Mouse (Mus musculus) lung, embryonic 14.5 days (tissue): ENCODE results near the gene Tmem253. TPM values are rescaled to one million over a fixed set of nuclear protein-coding genes. Genes with fewer than 3 reads are reported as not detected.

ENCODE experiments used
- ATAC-seq: fragments of 200-750 bp; cut with Nextera tagmentation; 2 replicates; pipeline ENCODE4 v1.8.0; 2017; ENCODE audit warnings: mild to moderate bottlenecking, moderate TSS enrichment, moderate library complexity; ENCODE audit not compliant: insufficient read depth
- DNase-seq: peaks from one replicate; pipeline ENCODE4 v3.0.0-alpha.2; 2015
- H3K27ac ChIP-seq: fragments of 300-500 bp; sonication (generic); 2 replicates; pipeline ENCODE4 v1.5.1; 2014; ENCODE audit warnings: low read depth, mild to moderate bottlenecking, moderate library complexity
- H3K27me3 ChIP-seq: fragments of 300-500 bp; sonication (generic); 2 replicates; pipeline ENCODE4 v1.6.1; 2014; ENCODE audit warnings: low read length, control low read depth; ENCODE audit not compliant: insufficient read depth
- H3K36me3 ChIP-seq: fragments of 300-500 bp; sonication (generic); 2 replicates; pipeline ENCODE4 v1.6.1; 2014; ENCODE audit warnings: control low read depth; ENCODE audit not compliant: insufficient read depth
- H3K4me1 ChIP-seq: fragments of 300-500 bp; sonication (generic); 2 replicates; pipeline ENCODE4 v1.6.1; 2014; ENCODE audit warnings: antibody characterized with exemption, control low read depth; ENCODE audit not compliant: insufficient read depth
- H3K4me2 ChIP-seq: fragments of 300-500 bp; sonication (generic); 2 replicates; pipeline ENCODE4 v1.6.1; 2014; ENCODE audit warnings: mild to moderate bottlenecking
- H3K4me3 ChIP-seq: fragments of 300-500 bp; sonication (generic); 2 replicates; pipeline ENCODE4 v1.5.1; 2014; ENCODE audit warnings: low read depth, low read length
- H3K9ac ChIP-seq: fragments of 300-500 bp; sonication (generic); 2 replicates; pipeline ENCODE4 v1.6.1; 2014
- H3K9me3 ChIP-seq: fragments of 300-500 bp; sonication (generic); 2 replicates; pipeline ENCODE4 v1.6.1; 2016; ENCODE audit warnings: low read depth, low read length, control low read depth
- CTCF ChIP-seq: IDR thresholded peaks from 2 replicates; pipeline ENCODE4 v1.5.1; 2016; ENCODE audit warnings: antibody characterized with exemption, low read depth
- WGBS: fragments of 180-500 bp; shearing (Covaris S2); extraction: QIAGEN DNeasy Blood & Tissue Kit; methylation state at CpG from one replicate; pipeline ENCODE4 v1.1.7; 2014; 5-methylcytosine and 5-hydroxymethylcytosine counted together
- polyA plus RNA-seq: library from polyadenylated mRNA; unstranded; fragments of >200 nt; fragmentation: Nextera tagmentation; extraction: Ambion mirVana; gene quantifications from 2 replicates; pipeline ENCODE4 v1.2.1, GENCODE M21; 2014

The Tmem253 gene
- polyA plus RNA-seq, 1 experiment from 2014 or later: 0.74 TPM

DNA sequence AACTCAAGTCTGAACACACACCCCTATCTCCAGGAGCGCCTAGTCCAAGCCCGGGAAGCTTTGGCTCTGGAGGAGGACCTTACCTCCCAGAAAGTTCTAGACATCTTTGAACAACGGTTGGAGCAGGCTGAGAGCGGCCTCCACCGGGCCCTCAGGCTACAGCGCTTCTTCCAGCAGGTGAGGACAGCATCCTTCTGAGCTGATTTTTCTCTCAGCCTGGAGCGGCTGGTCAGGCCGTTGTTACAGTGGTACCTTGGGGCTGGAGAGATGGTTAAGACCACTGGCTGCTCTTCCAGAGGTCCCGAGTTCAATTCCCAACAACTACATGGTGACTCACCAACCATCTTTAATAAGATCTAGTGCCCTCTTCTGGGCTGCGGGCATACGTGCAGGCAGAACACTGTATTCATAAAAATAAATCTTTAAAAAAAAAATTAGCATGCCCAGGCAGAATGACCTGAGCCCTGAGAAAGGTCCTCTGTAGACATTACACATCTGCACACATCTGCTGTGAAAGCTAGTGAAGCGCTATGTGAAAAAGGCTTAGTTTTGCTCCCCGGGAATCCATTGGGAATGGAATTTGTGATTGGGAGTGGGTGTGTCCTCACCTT, 19.1 kb upstream of the Tmem253 start:
- TF ChIP-seq CTCF: peak; percentile 47
- DNase-seq (peak; percentile 65), ATAC-seq (peak; percentile 11; the same call in 1 of the 2 replicates)
- H3K27me3 ChIP-seq: no peaks in the 10 kb centered on the region
- peaks cover 96% of the 10 kb centered on the region for H3K36me3 ChIP-seq
- no peak overlapping the region for H3K4me3 ChIP-seq
- H3K4me2 ChIP-seq: no peak overlapping the region
- 82% methylated on average over 13 of the region's 13 CpGs for WGBS
- H3K9ac ChIP-seq: no peak overlapping the region
- H3K9me3 ChIP-seq: no peaks in the 10 kb centered on the region
- no peaks in the 10 kb centered on the region for H3K4me1 ChIP-seq
- no peak overlapping the region for H3K27ac ChIP-seq

DNA sequence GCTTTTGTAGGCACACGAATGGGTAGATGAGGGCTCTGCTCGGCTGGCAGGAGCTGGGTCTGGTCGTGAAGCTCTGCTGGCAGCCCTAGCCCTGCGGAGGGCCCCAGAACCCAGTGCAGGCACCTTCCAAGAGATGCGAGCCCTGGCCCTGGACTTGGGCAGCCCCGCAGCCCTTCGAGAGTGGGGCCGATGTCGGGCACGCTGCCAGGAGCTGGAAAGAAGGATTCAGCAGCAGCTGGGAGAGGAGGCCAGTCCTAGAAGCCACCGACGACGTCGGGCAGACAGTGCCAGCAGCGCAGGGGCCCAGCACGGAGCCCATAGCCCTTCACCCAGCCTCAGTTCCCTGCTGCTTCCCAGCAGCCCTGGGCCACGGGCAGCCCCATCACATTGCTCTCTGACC, 18.6 kb upstream of the Tmem253 start:
- no peak for TF ChIP-seq CTCF
- no peak overlapping the region for H3K27ac ChIP-seq
- WGBS: 51% methylated on average over 17 of the region's 17 CpGs
- no peaks in the 10 kb centered on the region for H3K9me3 ChIP-seq
- H3K36me3 ChIP-seq: peaks cover 95% of the 10 kb centered on the region
- ATAC-seq: peak; percentile 33; the same call in 1 of the 2 replicates
- DNase-seq: peak; percentile 60
- H3K4me1 ChIP-seq: no peaks in the 10 kb centered on the region
- no peaks in the 10 kb centered on the region for H3K27me3 ChIP-seq
- no peak overlapping the region for H3K9ac ChIP-seq
- no peak overlapping the region for H3K4me2 ChIP-seq
- H3K4me3 ChIP-seq: no peak overlapping the region

DNA sequence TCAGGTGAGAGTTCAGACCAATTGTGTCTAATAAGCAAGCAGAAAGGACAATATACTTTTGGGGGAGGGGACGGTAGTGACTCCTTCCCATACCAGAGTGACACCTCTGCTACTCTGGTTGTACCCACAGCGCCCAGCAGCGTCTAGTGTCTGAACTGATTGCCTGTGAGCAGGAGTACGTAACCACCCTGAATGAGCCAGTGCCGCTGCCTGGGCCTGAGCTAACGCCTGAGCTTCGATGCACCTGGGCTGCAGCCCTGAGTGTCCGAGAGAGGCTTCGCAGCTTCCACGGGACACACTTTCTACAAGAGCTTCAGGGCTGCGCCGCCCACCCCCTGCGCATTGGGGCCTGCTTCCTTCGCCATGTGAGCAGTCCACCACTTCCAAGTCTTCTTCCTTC, 18.0 kb upstream of the Tmem253 start:
- Histone ChIP-seq H3K27ac (no peak overlapping the region), H3K4me2 (no peak overlapping the region), H3K9ac (no peak overlapping the region), H3K36me3 (peaks cover 95% of the 10 kb centered on the region), H3K9me3 (no peaks in the 10 kb centered on the region), H3K27me3 (no peaks in the 10 kb centered on the region), H3K4me1 (no peaks in the 10 kb centered on the region), H3K4me3 (no peak overlapping the region)
- TF ChIP-seq CTCF: no peak
- ATAC-seq (no peak), DNase-seq (no peak)
- WGBS: 83% methylated on average over 14 of the region's 14 CpGs

- 43% methylated on average over 16 of the region's 16 CpGs for WGBS
- H3K27ac ChIP-seq: no peak overlapping the region
- TF ChIP-seq CTCF: no peak
- H3K4me1 ChIP-seq: no peaks in the 10 kb centered on the region
- no peaks in the 10 kb centered on the region for H3K9me3 ChIP-seq
- peaks cover 93% of the 10 kb centered on the region for H3K36me3 ChIP-seq
- H3K4me3 ChIP-seq: no peak overlapping the region
- no peak for ATAC-seq
- H3K4me2 ChIP-seq: no peak overlapping the region
- peak; percentile 61 for DNase-seq
- H3K9ac ChIP-seq: no peak overlapping the region
- H3K27me3 ChIP-seq: no peaks in the 10 kb centered on the region
Observed at GRCm38 (mm10) chr14:52003981-52004495, 11.4 kb upstream of the Tmem253 start.

DNA sequence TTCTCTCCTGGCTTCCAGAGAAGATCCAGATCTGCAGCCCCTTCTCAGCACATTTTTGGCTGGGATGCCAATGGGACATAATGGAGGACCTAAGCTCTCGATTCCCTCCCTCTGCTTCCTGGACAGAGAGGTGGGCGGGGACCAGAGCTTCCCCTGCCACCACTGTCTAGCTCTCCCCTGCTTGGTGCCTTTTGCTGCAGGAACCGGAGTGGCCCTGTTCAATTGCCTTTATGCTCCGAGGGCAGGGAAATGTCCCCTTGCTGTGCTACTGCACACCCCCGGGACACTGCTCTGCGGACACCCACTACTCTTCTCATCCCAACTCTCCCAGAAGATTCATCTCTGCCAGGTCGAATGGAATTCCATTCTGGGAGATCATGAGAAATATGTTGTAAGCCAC, 10.3 kb upstream of the Tmem253 start:
- Histone ChIP-seq H3K27ac (no peak overlapping the region), H3K4me3 (no peak overlapping the region)
- 73% methylated on average over 7 of the region's 7 CpGs for WGBS

GRCm38 (mm10) chr14:52005616-52006015, 9.8 kb upstream of the Tmem253 start:
- Histone ChIP-seq H3K27ac (no peak overlapping the region), H3K36me3 (peaks cover 83% of the 10 kb centered on the region), H3K4me1 (peaks cover 9% of the 10 kb centered on the region), H3K27me3 (no peaks in the 10 kb centered on the region), H3K4me3 (no peak overlapping the region), H3K9me3 (no peaks in the 10 kb centered on the region), H3K9ac (no peak overlapping the region), H3K4me2 (no peak overlapping the region)
- no peak for ATAC-seq
- no peak for TF ChIP-seq CTCF
- WGBS: 80% methylated on average over 6 of the region's 6 CpGs
- DNase-seq: no peak

More for the DNA sequence above, 10.3 kb upstream of the Tmem253 start:
- ATAC-seq: no peak
- TF ChIP-seq CTCF: no peak
- Histone ChIP-seq H3K4me1 (peaks cover 5% of the 10 kb centered on the region), H3K9ac (no peak overlapping the region), H3K36me3 (peaks cover 88% of the 10 kb centered on the region), H3K4me2 (no peak overlapping the region), H3K27me3 (no peaks in the 10 kb centered on the region), H3K9me3 (no peaks in the 10 kb centered on the region)
- no peak for DNase-seq

DNA sequence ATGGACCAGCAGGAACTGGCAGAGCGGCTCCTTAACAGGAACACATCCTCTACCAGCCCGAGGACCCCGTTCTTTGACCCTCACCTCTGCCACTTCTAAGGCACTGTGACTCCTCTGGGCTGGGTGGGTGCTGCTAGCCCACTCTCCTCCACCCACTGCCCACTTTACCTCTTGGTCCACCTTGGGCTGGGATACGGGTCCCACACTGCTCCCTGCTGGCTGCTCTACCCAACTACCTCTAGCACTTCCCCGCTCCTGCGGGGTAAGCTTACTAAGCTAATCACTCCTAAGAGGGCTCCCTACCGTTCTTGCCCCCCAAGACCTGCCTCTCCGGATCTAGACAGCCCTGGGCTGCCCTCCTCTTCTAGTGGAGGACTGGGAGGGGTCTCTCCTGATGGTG, 9.2 kb upstream of the Tmem253 start:
- Histone ChIP-seq H3K4me1 (peaks cover 12% of the 10 kb centered on the region), H3K4me2 (no peak overlapping the region), H3K9me3 (no peaks in the 10 kb centered on the region), H3K9ac (no peak overlapping the region), H3K36me3 (peaks cover 77% of the 10 kb centered on the region), H3K27me3 (no peaks in the 10 kb centered on the region), H3K27ac (no peak overlapping the region), H3K4me3 (no peak overlapping the region)
- peak; percentile 29; the same call in 1 of the 2 replicates for TF ChIP-seq CTCF
- ATAC-seq (no peak), DNase-seq (no peak)
- WGBS: 73% methylated on average over 8 of the region's 8 CpGs
